Mouse (Mus musculus) olfactory bulb, adult 2 months (tissue): ENCODE results near the gene Map3k4.

ENCODE experiments used
- CTCF ChIP-seq: fragments of 200-500 bp; IDR thresholded peaks from 2 replicates; pipeline ENCODE4 v1.5.1; 2012; ENCODE audit warnings: low read depth, mild to moderate bottlenecking, low read length, moderate library complexity; ENCODE audit not compliant: insufficient read depth
- POLR2A ChIP-seq: fragments of 200-500 bp; IDR thresholded peaks from 2 replicates; pipeline ENCODE4 v1.6.1; 2012; ENCODE audit warnings: mild to moderate bottlenecking, low read depth, low read length, moderate library complexity; ENCODE audit not compliant: insufficient read depth

GRCm38 (mm10) chr17:12317607-12317953, 1.0 kb downstream of the Map3k4 start:
- TF ChIP-seq POLR2A, result no peak
- TF ChIP-seq CTCF, result no peak
